Mouse (Mus musculus) MEL (cell line): ENCODE data around the gene Gp9.

ENCODE experiments used
- BHLHE40 ChIP-seq: IDR thresholded peaks from 2 replicates; pipeline ENCODE4 v1.6.1; 2012; ENCODE audit warnings: low read depth, mild to moderate bottlenecking, inconsistent platforms, low read length, improper control_type of control experiment, borderline replicate concordance
- CTCF ChIP-seq, 3 experiments: IDR thresholded peaks in 2 of 3; conservative IDR thresholded peaks in 1 of 3; 2 replicates each; pipeline ENCODE4 v1.5.1; 2011 to 2012; ENCODE audit warnings: low read length in 3 of 3, low read depth in 2 of 3, mild to moderate bottlenecking in 2 of 3, improper control_type of control experiment in 1 of 3, inconsistent platforms in 1 of 3, mixed read lengths in 1 of 3, moderate library complexity in 1 of 3; ENCODE audit not compliant: control insufficient read depth in 1 of 3, insufficient read depth in 1 of 3, poor library complexity in 1 of 3, severe bottlenecking in 1 of 3
- GATA1 ChIP-seq: IDR thresholded peaks from 2 replicates; pipeline ENCODE4 v1.6.1; 2011; ENCODE audit warnings: low read depth, low read length, improper control_type of control experiment
- MYB ChIP-seq: IDR thresholded peaks from 2 replicates; pipeline ENCODE4 v1.6.1; 2011; ENCODE audit warnings: mild to moderate bottlenecking, low read depth, low read length, improper control_type of control experiment
- NELFE ChIP-seq: IDR thresholded peaks from 2 replicates; pipeline ENCODE4 v1.6.1; 2011; ENCODE audit warnings: low read depth, low read length, improper control_type of control experiment
- SIN3A ChIP-seq: IDR thresholded peaks from 2 replicates; pipeline ENCODE4 v1.6.1; 2012; ENCODE audit warnings: low read length, improper control_type of control experiment, inconsistent platforms

DNA sequence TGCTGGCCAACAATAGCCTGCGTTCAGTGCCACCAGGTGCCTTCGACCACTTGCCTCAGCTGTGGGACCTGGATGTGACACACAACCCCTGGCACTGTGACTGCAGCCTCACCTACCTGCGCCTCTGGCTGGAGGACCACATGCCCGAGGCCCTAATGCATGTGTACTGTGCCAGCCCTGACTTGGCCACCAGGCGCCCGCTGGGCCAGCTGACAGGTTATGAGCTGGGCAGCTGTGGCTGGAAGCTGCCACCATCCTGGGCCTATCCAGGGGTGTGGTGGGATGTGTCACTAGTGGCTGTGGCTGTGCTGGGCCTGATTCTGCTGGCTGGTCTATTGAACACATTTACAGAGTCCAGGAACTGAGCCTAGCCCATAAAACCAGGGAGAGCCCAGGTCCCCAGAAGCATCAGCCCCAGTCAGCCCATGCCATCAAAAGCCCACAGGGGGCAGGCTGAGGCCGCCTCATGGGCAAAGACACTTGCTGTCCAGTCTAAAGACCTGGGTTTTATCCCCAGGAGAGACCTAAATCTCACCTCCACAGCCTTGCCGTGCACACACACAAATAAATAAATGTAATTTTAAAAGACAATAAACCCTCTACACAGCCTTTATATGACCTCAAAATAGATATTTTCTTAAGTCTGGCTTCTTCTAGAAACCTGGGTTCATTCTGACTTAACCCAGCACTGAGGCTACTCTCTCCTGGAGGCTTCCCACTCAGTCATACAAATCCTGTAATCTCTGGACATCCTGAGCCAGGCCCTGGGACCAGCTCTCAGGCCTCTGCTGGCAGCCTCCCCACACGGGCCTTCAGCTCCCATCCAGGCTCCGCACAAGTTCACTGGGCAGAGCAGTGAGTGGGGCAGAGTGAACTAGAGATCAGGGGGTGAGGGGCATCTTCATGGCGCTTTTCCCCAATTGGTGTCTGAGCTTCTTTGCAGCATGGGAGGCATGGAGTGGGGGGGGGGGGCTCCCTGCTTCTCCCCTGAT is 1.6 kb downstream of the Gp9 start:
- no peak for TF ChIP-seq BHLHE40
- TF ChIP-seq CTCF (IDR thresholded peaks at IDR 0.05 in 2 of 3, conservative IDR thresholded peaks at IDR 0.05 in 1 of 3; ENCODE audit: control insufficient read depth in 1 of 3, insufficient read depth in 1 of 3, low read depth in 2 of 3, low read length in 3 of 3, poor library complexity in 1 of 3, severe bottlenecking in 1 of 3): peak in 1 of 3 experiments; percentile 6; a peak in 1 of 6 replicates
- no peak for TF ChIP-seq NELFE
- TF ChIP-seq SIN3A: no peak
- no peak for TF ChIP-seq GATA1
- TF ChIP-seq MYB: no peak
